Mouse (Mus musculus) gastrocnemius, adult 8-10 months (tissue): ENCODE data around the gene Cul4a. TPM values are rescaled to one million over a fixed set of nuclear protein-coding genes. Genes with fewer than 3 reads are reported as not detected.
A peak's percentile ranks its signal among the peaks of the same experiment; 100 is the strongest.

Experiments used
- DNase-seq, 2 experiments: peaks; one replicate each; pipeline ENCODE4 v3.0.0; 2022; ENCODE audit warnings: low spot score in 2 of 2
- total RNA-seq, 4 experiments: library from RNA; stranded (reverse); gene quantifications; 2 replicates each; pipeline ENCODE4 v1.2.4; 2022

The Cul4a gene
- total RNA-seq, 4 experiments from 2014 or later = 70.4 to 74.4 (median 71.9) TPM

DNA sequence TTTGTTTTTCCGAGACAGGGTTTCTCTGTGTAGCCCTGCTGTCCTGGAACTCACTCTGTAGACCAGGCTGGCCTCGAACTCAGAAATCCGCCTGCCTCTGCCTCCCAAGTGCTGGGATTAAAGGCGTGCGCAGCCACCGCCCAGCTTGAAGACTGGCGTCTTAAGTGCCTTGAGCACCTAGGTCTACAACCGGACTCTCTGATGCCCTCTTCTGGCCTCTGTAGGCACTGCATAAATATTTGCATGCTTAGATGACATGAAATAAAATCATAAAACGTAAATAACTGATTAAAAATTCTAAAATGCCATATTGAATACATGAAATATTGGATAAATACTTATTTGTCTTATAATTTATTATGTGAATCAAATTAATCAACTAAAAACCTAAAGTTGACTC, 26.8 kb downstream of the Cul4a start:
- peak; percentile 27 to 54 for DNase-seq

DNA sequence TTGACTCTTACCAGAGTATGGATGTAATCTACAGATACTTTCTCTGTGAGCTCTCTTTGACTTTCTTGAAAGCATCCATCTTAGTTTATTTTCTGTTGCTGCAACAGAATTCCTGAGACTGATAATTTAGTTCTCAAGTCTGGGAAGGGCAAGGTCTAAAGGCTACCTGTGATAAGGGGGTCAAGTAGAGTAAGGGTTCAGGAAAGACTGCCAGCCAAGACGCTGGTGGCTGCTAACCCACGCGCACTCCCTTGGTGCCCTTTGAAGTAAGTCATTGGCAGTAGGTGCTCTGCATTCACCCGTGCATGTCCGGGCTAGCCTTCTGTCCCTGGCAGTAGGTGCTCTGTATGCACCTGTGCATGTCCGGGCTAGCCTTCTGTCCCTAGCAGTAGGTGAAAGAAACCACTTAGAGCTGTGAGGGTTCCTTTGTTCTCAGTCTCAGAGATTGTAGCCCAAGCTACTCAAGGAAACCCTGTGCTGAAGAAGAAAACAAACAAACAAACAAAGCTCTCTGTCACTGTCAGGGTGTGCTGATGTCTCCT, 34.3 kb downstream of the Cul4a start:
- no peak for DNase-seq

GRCm38 (mm10) chr8:13141681-13142080, 36.3 kb downstream of the Cul4a start:
- no peak for DNase-seq

DNA sequence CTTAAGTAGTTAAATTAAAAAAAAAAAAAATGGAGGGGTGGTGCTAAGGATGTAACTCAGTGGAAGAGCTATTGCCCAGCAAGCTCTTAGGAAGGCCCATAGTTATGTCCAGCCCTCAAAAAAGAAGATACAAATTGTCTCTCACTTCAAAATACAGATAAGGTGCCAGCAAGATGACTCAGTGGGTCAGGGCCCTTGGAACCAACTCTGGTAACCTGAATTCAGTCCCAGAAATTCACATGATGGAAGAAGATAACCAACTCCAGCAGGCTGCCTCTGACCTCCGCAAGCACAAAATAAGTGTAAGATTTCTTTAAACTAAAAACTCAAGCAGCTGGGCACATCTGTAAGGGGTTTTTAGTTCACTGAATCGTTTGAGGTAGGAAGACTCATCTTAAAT, 43.1 kb downstream of the Cul4a start:
- peak in 1 of 2 experiments; percentile 24 for DNase-seq

GRCm38 (mm10) chr8:13149287-13149686, 43.9 kb downstream of the Cul4a start:
- DNase-seq = no peak

GRCm38 (mm10) chr8:13149866-13150265, 44.4 kb downstream of the Cul4a start:
- no peak for DNase-seq

GRCm38 (mm10) chr8:13150929-13151328, 45.5 kb downstream of the Cul4a start:
- peak; percentile 31 to 52 for DNase-seq

DNA sequence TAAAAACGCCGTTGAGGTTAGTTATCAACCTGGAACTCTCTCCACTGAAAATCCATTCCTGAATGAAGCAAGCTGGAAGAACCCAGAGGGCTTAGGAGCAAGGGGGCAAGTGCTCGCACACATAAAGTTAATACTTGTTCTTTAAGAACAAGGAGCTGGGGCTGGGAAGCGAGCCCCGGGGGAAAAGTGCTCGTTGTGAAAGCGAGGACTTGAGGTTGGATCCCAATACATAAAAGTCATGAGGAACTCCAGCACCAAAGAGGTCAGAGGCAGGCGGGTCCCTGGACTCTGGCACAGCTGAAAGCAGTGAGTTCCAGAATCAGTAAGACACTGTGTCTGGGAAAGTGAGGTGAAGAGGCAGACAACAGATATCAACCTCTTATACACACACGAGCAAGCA, 48.7 kb downstream of the Cul4a start:
- DNase-seq = no peak

GRCm38 (mm10) chr8:13155358-13155757, 49.9 kb downstream of the Cul4a start:
- no peak for DNase-seq

- peak; percentile 63 to 75 for DNase-seq
These were observed 51.1 kb downstream of the Cul4a start for GRCm38 (mm10) chr8:13156327-13157097.

DNA sequence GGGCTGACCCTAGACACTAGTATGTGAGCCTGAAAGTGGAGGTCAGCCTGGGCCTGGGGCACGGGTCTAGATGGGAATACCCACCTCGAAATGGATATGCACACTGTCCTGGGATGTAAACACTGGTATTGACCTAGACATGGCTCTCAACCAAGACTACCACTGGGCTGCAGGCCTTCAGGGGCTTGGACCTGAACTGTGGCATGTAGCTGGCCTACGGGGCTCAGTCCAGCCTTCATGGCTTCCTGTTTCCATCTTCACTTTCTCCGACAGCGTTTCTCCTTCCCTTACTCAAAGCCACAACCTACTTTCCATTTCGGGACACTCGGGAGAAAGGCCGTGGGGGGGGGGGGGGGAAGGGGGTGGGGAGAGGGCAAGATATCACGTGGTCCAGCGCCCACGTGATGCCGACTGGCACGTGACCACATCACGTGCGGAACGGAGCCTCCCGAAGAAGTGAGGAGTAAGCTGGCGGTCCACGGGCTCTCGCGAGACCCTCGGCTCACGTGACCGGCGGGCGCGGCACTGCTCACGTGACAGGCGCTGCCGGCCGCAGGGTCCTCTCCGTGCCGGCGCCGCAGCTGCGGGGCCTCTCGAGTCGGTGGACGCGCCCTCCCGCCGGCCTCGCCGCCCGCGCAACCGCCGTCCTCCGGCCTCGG, 53.4 kb downstream of the Cul4a start, which contains the start of gene Lamp1:
Lamp1 (plus strand) TSS at position 444 of the 659 bp plus-strand sequence.
- peak; percentile 100 for DNase-seq

DNA sequence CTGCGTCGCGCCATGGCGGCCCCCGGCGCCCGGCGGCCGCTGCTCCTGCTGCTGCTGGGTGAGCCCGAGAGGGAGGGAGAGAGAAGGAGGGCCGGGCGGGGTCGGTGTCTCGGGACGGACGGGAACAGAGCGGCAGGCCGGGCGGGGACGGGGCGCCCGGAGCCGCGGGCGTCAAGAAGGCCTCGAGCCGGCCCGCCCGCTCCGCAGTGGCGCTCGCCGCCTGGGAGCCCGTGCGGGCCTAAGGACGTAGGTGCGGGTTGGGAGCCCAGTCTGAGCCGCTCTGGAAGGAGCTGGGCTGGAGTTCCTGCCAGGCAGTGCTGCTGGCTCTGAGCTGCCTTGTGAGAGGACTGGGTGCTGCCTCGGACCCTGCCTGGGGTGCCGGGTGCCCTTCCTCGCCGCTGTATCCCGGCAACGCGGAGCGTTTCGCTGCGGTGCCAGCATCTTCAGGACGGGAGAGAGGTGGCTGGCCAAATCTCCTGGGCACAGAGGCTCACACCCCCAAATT, 54.0 kb downstream of the Cul4a start:
- no peak for DNase-seq

DNA sequence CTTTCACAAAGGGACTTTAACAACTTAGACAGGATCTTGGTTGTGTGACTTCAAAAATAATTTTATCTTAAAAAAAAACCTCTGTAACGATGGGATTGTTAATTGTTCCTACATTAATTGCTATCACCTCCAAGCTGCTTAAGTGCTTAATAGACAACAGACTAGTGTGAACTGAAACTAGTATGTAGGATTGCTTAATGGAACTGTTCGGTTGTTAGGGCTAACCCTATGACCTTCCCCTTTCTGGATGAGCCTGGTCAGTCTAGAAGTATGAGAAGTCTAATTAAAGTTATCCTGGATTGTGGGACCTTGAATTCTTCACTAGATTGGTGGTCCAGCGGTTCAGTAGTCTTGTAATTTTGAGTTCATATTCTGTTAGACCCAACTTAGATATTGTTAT, 55.3 kb downstream of the Cul4a start:
- DNase-seq = no peak

- DNase-seq = no peak
These were observed 56.7 kb downstream of the Cul4a start for GRCm38 (mm10) chr8:13162098-13162497.

- DNase-seq = no peak
These were observed 58.1 kb downstream of the Cul4a start for GRCm38 (mm10) chr8:13163563-13163962.

- DNase-seq = no peak
These were observed 58.9 kb downstream of the Cul4a start for GRCm38 (mm10) chr8:13164361-13164760.

GRCm38 (mm10) chr8:13170510-13170909, 65.1 kb downstream of the Cul4a start:
- DNase-seq = no peak

DNA sequence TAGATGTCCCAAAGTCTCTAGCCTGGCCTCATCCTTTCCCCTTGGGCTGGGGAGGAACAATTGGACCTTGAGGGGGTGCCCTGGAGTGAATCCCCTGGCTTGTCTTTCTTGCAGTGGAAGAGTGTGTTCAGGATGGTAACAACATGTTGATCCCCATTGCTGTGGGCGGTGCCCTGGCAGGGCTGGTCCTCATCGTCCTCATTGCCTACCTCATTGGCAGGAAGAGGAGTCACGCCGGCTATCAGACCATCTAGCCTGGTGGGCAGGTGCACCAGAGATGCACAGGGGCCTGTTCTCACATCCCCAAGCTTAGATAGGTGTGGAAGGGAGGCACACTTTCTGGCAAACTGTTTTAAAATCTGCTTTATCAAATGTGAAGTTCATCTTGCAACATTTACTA, 68.9 kb downstream of the Cul4a start:
- DNase-seq = no peak

GRCm38 (mm10) chr8:13174811-13175210, 69.4 kb downstream of the Cul4a start:
- DNase-seq = no peak

- no peak for DNase-seq
These were observed 70.2 kb downstream of the Cul4a start for GRCm38 (mm10) chr8:13175650-13176049.

DNA sequence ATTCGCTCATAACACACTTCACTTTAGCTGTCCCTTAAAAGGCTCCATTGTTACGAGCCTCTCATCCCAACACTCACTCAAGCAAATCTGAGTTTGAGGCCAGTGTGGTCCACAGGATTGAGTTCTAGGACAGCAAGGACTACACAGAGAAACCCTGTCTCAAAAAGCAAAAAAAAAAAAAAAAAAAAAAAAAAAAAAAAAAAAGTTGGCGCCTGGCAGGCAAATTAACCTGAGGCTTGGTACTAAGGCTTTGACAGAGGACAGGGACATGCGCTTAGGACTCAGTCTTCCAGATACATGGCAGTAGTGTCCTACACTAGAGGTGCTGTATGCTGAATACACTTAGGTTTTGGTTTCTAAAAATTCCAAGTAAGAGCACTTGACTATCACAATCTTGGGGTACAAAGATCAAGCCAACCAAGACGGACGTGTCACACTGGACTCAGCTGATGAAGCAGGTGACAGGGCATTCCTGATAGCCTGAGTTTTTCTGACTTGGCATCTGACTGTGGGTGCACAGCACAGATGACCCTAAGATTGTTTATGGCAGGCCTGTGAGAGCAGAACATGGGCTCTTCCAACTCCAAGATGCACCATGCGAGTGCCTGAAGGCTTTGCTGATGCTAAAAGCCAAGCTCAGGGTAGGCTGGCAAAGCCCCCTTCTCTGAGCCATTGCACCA, 71.9 kb downstream of the Cul4a start:
- DNase-seq = no peak

- no peak for DNase-seq
These were observed 72.7 kb downstream of the Cul4a start for GRCm38 (mm10) chr8:13178137-13178536.
